Mouse (Mus musculus) heart, postnatal 0 days (tissue): ENCODE measurements at regions not wholly inside any gene's neighbourhood (a gene's known extent, or its start where the extent isn't known, plus 50 kb on each side); places are given as distances from the start of the nearest gene placed in this dataset.

Experiments
- CTCF ChIP-seq: IDR thresholded peaks from 2 replicates; pipeline ENCODE4 v1.5.1; 2016; ENCODE audit warnings: antibody characterized with exemption, control low read depth, low read depth
- EP300 ChIP-seq: IDR thresholded peaks from 2 replicates; pipeline ENCODE4 v1.6.1; 2016; ENCODE audit warnings: antibody characterized with exemption, low read depth

- TF ChIP-seq CTCF (no peak), EP300 (peak; percentile 92)
Measured at GRCm38 (mm10) chr5:91200448-91200847, 61.0 kb downstream of the Areg start.
